Mouse (Mus musculus): ENCODE data around the gene Olfr406. TPM values are rescaled to one million over a fixed set of nuclear protein-coding genes. Genes with fewer than 3 reads are reported as not detected.

Gene Olfr406
- not detected in 2 replicates for total RNA-seq (2014; rRNA removed; ENCODE audit: low replicate concordance)
- not detected in 2 replicates for polyA plus RNA-seq (2015; fragmentation: Nextera tagmentation; extraction: Ambion mirVana)

GRCm38 (mm10) chr11:74259508-74259907 lies at the start of gene Olfr406:
TSS of gene Olfr406 (plus strand) at chr11:74259808.
- WGBS = 32% methylated on average over 2 of the region's 2 CpGs
- ATAC-seq (ENCODE audit: insufficient read depth, low read depth) (no peak), DNase-seq (ENCODE audit: low spot score) (no peak)
- no peaks in the 10 kb centered on the region for H3K27me3 ChIP-seq (ENCODE audit: control insufficient read depth, insufficient read depth, low read length)
- no peaks in the 10 kb centered on the region for H3K9me3 ChIP-seq (replicated peaks; ENCODE audit: control insufficient read depth, low read length)
- H3K27ac ChIP-seq (ENCODE audit: low read depth) = no peak within 1 kb of the TSS
- H3K9ac ChIP-seq (replicated peaks; ENCODE audit: low read depth, low read length) = no peak within 1 kb of the TSS
- H3K4me2 ChIP-seq (ENCODE audit: low read depth, low read length) = no peak within 1 kb of the TSS
- no peak within 1 kb of the TSS for H3K4me3 ChIP-seq (ENCODE audit: low read depth, low read length)
- TF ChIP-seq CTCF (IDR thresholded peaks at IDR 0.05; ENCODE audit: low read depth) (no peak), EP300 (IDR thresholded peaks at IDR 0.05; ENCODE audit: low read depth) (no peak)
- no peaks in the 10 kb centered on the region for H3K36me3 ChIP-seq (replicated peaks; ENCODE audit: control insufficient read depth, insufficient read depth, low read length)
- H3K4me1 ChIP-seq (ENCODE audit: control insufficient read depth, insufficient read depth) = no peaks in the 10 kb centered on the region

- TF ChIP-seq CTCF (IDR thresholded peaks at IDR 0.05; ENCODE audit: low read depth) = no peak
- no peak for TF ChIP-seq EP300 (IDR thresholded peaks at IDR 0.05; ENCODE audit: low read depth)
- no peak within 1 kb of the TSS for H3K27ac ChIP-seq (ENCODE audit: low read depth)
- 11% methylated on average over 1 of the region's 1 CpGs for WGBS
- no peaks in the 10 kb centered on the region for H3K9me3 ChIP-seq (replicated peaks; ENCODE audit: control insufficient read depth, low read length)
- H3K36me3 ChIP-seq (replicated peaks; ENCODE audit: control insufficient read depth, insufficient read depth, low read length) = no peaks in the 10 kb centered on the region
- no peak for DNase-seq (ENCODE audit: low spot score)
- no peak within 1 kb of the TSS for H3K4me3 ChIP-seq (ENCODE audit: low read depth, low read length)
- no peaks in the 10 kb centered on the region for H3K4me1 ChIP-seq (ENCODE audit: control insufficient read depth, insufficient read depth)
- no peak within 1 kb of the TSS for H3K4me2 ChIP-seq (ENCODE audit: low read depth, low read length)
- no peak for ATAC-seq (ENCODE audit: insufficient read depth, low read depth)
- H3K27me3 ChIP-seq (ENCODE audit: control insufficient read depth, insufficient read depth, low read length) = no peaks in the 10 kb centered on the region
- no peak within 1 kb of the TSS for H3K9ac ChIP-seq (replicated peaks; ENCODE audit: low read depth, low read length)
Measured at GRCm38 (mm10) chr11:74211279-74211678, 48.3 kb upstream of the Olfr406 start, which contains the start of gene Olfr43. TSS of gene Olfr43 (minus strand) at chr11:74211379.

DNA sequence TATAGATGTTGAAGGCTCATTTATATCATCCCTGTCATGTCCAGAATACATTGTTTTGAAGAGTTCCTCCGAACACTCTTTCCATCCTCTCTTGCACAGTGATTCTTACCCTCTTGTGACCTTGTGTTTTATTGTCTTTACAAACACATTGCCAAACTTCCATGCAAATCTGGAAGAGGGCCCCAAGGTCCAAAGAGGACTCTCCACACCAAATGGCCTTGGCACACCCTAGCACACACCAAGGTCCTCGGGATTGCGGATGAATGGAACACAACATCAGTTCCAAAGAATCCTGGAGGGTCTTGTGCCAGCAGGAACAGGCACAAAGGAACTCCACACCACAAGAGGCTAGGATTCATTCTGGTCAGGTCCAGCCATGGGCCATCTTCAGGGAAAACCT lies 18.4 kb upstream of the Olfr406 start:
- TF ChIP-seq EP300 (IDR thresholded peaks at IDR 0.05; ENCODE audit: low read depth) = no peak
- TF ChIP-seq CTCF (IDR thresholded peaks at IDR 0.05; ENCODE audit: low read depth) = no peak
- no peak for ATAC-seq (ENCODE audit: insufficient read depth, low read depth)
- WGBS = 74% methylated on average over 3 of the region's 3 CpGs
- no peak overlapping the region for H3K27ac ChIP-seq (ENCODE audit: low read depth)
- H3K9ac ChIP-seq (replicated peaks; ENCODE audit: low read depth, low read length) = no peak overlapping the region
- H3K36me3 ChIP-seq (replicated peaks; ENCODE audit: control insufficient read depth, insufficient read depth, low read length) = no peaks in the 10 kb centered on the region
- no peak for DNase-seq (ENCODE audit: low spot score)
- H3K4me3 ChIP-seq (ENCODE audit: low read depth, low read length) = no peak overlapping the region
- no peaks in the 10 kb centered on the region for H3K27me3 ChIP-seq (ENCODE audit: control insufficient read depth, insufficient read depth, low read length)
- no peaks in the 10 kb centered on the region for H3K4me1 ChIP-seq (ENCODE audit: control insufficient read depth, insufficient read depth)
- 0 out of 2 replicates have a peak, but pooled peaks cover 3% of the 10 kb centered on the region for H3K9me3 ChIP-seq (replicated peaks; ENCODE audit: control insufficient read depth, low read length)
- H3K4me2 ChIP-seq (ENCODE audit: low read depth, low read length) = no peak overlapping the region

- no peak within 1 kb of the TSS for H3K4me2 ChIP-seq (ENCODE audit: low read depth, low read length)
- no peak for ATAC-seq (ENCODE audit: insufficient read depth, low read depth)
- TF ChIP-seq EP300 (IDR thresholded peaks at IDR 0.05; ENCODE audit: low read depth) = no peak
- no peak for TF ChIP-seq CTCF (IDR thresholded peaks at IDR 0.05; ENCODE audit: low read depth)
- H3K4me1 ChIP-seq (ENCODE audit: control insufficient read depth, insufficient read depth) = no peaks in the 10 kb centered on the region
- H3K27ac ChIP-seq (ENCODE audit: low read depth) = no peak within 1 kb of the TSS
- WGBS = 37% methylated on average over 2 of the region's 2 CpGs
- H3K9ac ChIP-seq (replicated peaks; ENCODE audit: low read depth, low read length) = no peak within 1 kb of the TSS
- no peaks in the 10 kb centered on the region for H3K27me3 ChIP-seq (ENCODE audit: control insufficient read depth, insufficient read depth, low read length)
- H3K9me3 ChIP-seq (replicated peaks; ENCODE audit: control insufficient read depth, low read length) = 0 out of 2 replicates have a peak, but pooled peaks cover 6% of the 10 kb centered on the region
- no peaks in the 10 kb centered on the region for H3K36me3 ChIP-seq (replicated peaks; ENCODE audit: control insufficient read depth, insufficient read depth, low read length)
- no peak within 1 kb of the TSS for H3K4me3 ChIP-seq (ENCODE audit: low read depth, low read length)
- no peak for DNase-seq (ENCODE audit: low spot score)
Measured at GRCm38 (mm10) chr11:74283436-74283835, 23.8 kb downstream of the Olfr406 start, which contains the start of gene Olfr59. TSS of gene Olfr59 (plus strand) at chr11:74283736.

- Histone ChIP-seq H3K27me3 (ENCODE audit: control insufficient read depth, insufficient read depth, low read length) (no peaks in the 10 kb centered on the region), H3K4me3 (ENCODE audit: low read depth, low read length) (no peak overlapping the region), H3K4me2 (ENCODE audit: low read depth, low read length) (no peak overlapping the region), H3K9ac (replicated peaks; ENCODE audit: low read depth, low read length) (no peak overlapping the region), H3K36me3 (replicated peaks; ENCODE audit: control insufficient read depth, insufficient read depth, low read length) (no peaks in the 10 kb centered on the region), H3K4me1 (ENCODE audit: control insufficient read depth, insufficient read depth) (no peaks in the 10 kb centered on the region), H3K27ac (ENCODE audit: low read depth) (no peak overlapping the region), H3K9me3 (replicated peaks; ENCODE audit: control insufficient read depth, low read length) (no peaks in the 10 kb centered on the region)
- TF ChIP-seq CTCF (IDR thresholded peaks at IDR 0.05; ENCODE audit: low read depth) (no peak), EP300 (IDR thresholded peaks at IDR 0.05; ENCODE audit: low read depth) (no peak)
- no peak for ATAC-seq (ENCODE audit: insufficient read depth, low read depth)
- no peak for DNase-seq (ENCODE audit: low spot score)
- 59% methylated on average over 2 of the region's 2 CpGs for WGBS
Measured at GRCm38 (mm10) chr11:74287256-74287655, 27.6 kb downstream of the Olfr406 start.

Other genes starting within 250 kb of the Olfr406 start
- not detected in 2 replicates for gene Olfr139, start 203.3 kb upstream of the Olfr406 start, total RNA-seq (2014; rRNA removed; ENCODE audit: low replicate concordance)
- not detected in 2 replicates for gene Olfr139, start 203.3 kb upstream of the Olfr406 start, polyA plus RNA-seq (2015; fragmentation: Nextera tagmentation; extraction: Ambion mirVana)
- not detected in 2 replicates for gene Olfr399, start 203.2 kb upstream of the Olfr406 start, total RNA-seq (2014; rRNA removed; ENCODE audit: low replicate concordance)
- not detected in 2 replicates for gene Olfr399, start 203.2 kb upstream of the Olfr406 start, polyA plus RNA-seq (2015; fragmentation: Nextera tagmentation; extraction: Ambion mirVana)
- not detected in 2 replicates for gene Zfp616, start 189.9 kb upstream of the Olfr406 start, total RNA-seq (2014; rRNA removed; ENCODE audit: low replicate concordance)
- gene Zfp616, start 189.9 kb upstream of the Olfr406 start, polyA plus RNA-seq (2015; fragmentation: Nextera tagmentation; extraction: Ambion mirVana) = not detected in 2 replicates
- gene Olfr401, start 146.1 kb upstream of the Olfr406 start, total RNA-seq (2014; rRNA removed; ENCODE audit: low replicate concordance) = not detected in 2 replicates
- not detected in 2 replicates for gene Olfr401, start 146.1 kb upstream of the Olfr406 start, polyA plus RNA-seq (2015; fragmentation: Nextera tagmentation; extraction: Ambion mirVana)
- gene Olfr402, start 106.3 kb upstream of the Olfr406 start, total RNA-seq (2014; rRNA removed; ENCODE audit: low replicate concordance) = not detected in 2 replicates
- not detected in 2 replicates for gene Olfr402, start 106.3 kb upstream of the Olfr406 start, polyA plus RNA-seq (2015; fragmentation: Nextera tagmentation; extraction: Ambion mirVana)
- gene Olfr403, start 73.6 kb upstream of the Olfr406 start, total RNA-seq (2014; rRNA removed; ENCODE audit: low replicate concordance) = not detected in 2 replicates
- not detected in 2 replicates for gene Olfr403, start 73.6 kb upstream of the Olfr406 start, polyA plus RNA-seq (2015; fragmentation: Nextera tagmentation; extraction: Ambion mirVana)
- gene Olfr43, start 48.4 kb upstream of the Olfr406 start, total RNA-seq (2014; rRNA removed; ENCODE audit: low replicate concordance) = not detected in 2 replicates
- gene Olfr43, start 48.4 kb upstream of the Olfr406 start, polyA plus RNA-seq (2015; fragmentation: Nextera tagmentation; extraction: Ambion mirVana) = not detected in 2 replicates
- not detected in 2 replicates for gene Olfr59, start 23.9 kb downstream of the Olfr406 start, total RNA-seq (2014; rRNA removed; ENCODE audit: low replicate concordance)
- not detected in 2 replicates for gene Olfr59, start 23.9 kb downstream of the Olfr406 start, polyA plus RNA-seq (2015; fragmentation: Nextera tagmentation; extraction: Ambion mirVana)
- gene Olfr410, start 78.2 kb downstream of the Olfr406 start, total RNA-seq (2014; rRNA removed; ENCODE audit: low replicate concordance) = not detected in 2 replicates
- gene Olfr410, start 78.2 kb downstream of the Olfr406 start, polyA plus RNA-seq (2015; fragmentation: Nextera tagmentation; extraction: Ambion mirVana) = not detected in 2 replicates
- gene Olfr411, start 92.8 kb downstream of the Olfr406 start, total RNA-seq (2014; rRNA removed; ENCODE audit: low replicate concordance) = not detected in 2 replicates
- not detected in 2 replicates for gene Olfr411, start 92.8 kb downstream of the Olfr406 start, polyA plus RNA-seq (2015; fragmentation: Nextera tagmentation; extraction: Ambion mirVana)
- not detected in 2 replicates for gene Olfr412, start 102.3 kb downstream of the Olfr406 start, total RNA-seq (2014; rRNA removed; ENCODE audit: low replicate concordance)
- gene Olfr412, start 102.3 kb downstream of the Olfr406 start, polyA plus RNA-seq (2015; fragmentation: Nextera tagmentation; extraction: Ambion mirVana) = not detected in 2 replicates